Mouse (Mus musculus): Measurements from ENCODE around the gene Myo1e. TPM values are rescaled to one million over a fixed set of nuclear protein-coding genes. Genes with fewer than 3 reads are reported as not detected.

The Myo1e gene
- total and polyA plus RNA-seq, 2 experiments from 2014 or later: 3.0 to 5.9 TPM

DNA sequence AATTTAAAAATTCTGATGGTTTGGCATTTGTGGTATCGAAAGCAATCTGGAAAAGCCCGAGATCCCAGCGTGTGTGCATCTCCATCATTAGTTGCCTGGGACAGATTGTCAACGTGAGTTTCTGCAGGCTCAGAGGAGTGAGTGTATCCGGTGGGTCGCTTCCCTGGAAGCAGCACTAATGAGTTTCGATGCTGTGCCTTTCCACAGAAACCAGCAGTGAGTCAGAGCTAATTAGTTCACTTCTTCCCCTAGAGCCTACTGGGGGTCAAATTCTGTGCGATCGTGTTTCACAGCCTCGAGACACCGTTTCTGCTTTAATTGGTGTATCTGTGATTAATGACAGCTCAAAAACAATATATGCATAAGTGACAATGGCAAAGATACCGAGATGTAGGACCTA lies 25.4 kb upstream of the Myo1e start:
- H3K9ac ChIP-seq (replicated peaks; ENCODE audit: low read length, poor library complexity, severe bottlenecking): no peak overlapping the region
- H3K36me3 ChIP-seq (ENCODE audit: insufficient read depth, low read length): no peaks in the 10 kb centered on the region
- 41% methylated on average over 12 of the region's 12 CpGs for WGBS
- H3K4me1 ChIP-seq (ENCODE audit: insufficient read depth, low read length): no peaks in the 10 kb centered on the region
- peak; percentile 49; the same call in 1 of the 2 replicates for ATAC-seq (ENCODE audit: low FRiP score)
- no peak for TF ChIP-seq CTCF (IDR thresholded peaks at IDR 0.05)
- no peak overlapping the region for H3K27ac ChIP-seq (ENCODE audit: low read depth, low read length)
- no peak overlapping the region for H3K4me3 ChIP-seq (ENCODE audit: low read depth, low read length)
- peak; percentile 54 for DNase-seq (ENCODE audit: low spot score)
- H3K9me3 ChIP-seq (ENCODE audit: low read length): no peaks in the 10 kb centered on the region
- no peaks in the 10 kb centered on the region for H3K27me3 ChIP-seq (ENCODE audit: insufficient read depth, low read length)
- no peak overlapping the region for H3K4me2 ChIP-seq (ENCODE audit: low read depth, low read length, poor library complexity, severe bottlenecking)

DNA sequence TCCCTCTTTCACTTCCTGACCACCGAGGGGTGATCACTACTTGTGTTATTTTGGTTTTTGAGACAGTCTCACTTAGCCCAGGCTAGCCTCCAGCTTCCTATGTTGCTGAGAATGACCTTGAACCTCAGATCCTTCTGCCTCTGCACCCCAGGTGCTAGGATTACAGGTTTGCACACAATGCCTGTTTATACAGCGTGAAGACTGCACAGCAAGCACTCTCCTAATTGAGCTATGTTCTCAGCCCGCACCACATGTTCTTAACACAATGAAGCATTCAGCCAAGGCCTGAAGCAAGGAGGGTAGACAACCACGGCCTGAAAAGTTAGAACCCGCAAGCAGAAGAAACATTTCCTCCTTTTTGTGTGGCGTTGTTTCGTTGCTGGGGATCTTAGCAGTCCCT lies 24.5 kb upstream of the Myo1e start:
- H3K4me1 ChIP-seq (ENCODE audit: insufficient read depth, low read length): no peaks in the 10 kb centered on the region
- TF ChIP-seq CTCF (IDR thresholded peaks at IDR 0.05): no peak
- H3K36me3 ChIP-seq (ENCODE audit: insufficient read depth, low read length): no peaks in the 10 kb centered on the region
- WGBS: 44% methylated on average over 7 of the region's 7 CpGs
- H3K9ac ChIP-seq (replicated peaks; ENCODE audit: low read length, poor library complexity, severe bottlenecking): no peak overlapping the region
- H3K9me3 ChIP-seq (ENCODE audit: low read length): no peaks in the 10 kb centered on the region
- H3K4me3 ChIP-seq (ENCODE audit: low read depth, low read length): no peak overlapping the region
- peak; percentile 26 for DNase-seq (ENCODE audit: low spot score)
- ATAC-seq (ENCODE audit: low FRiP score): no peak
- H3K27ac ChIP-seq (ENCODE audit: low read depth, low read length): no peak overlapping the region
- no peak overlapping the region for H3K4me2 ChIP-seq (ENCODE audit: low read depth, low read length, poor library complexity, severe bottlenecking)
- H3K27me3 ChIP-seq (ENCODE audit: insufficient read depth, low read length): no peaks in the 10 kb centered on the region

DNA sequence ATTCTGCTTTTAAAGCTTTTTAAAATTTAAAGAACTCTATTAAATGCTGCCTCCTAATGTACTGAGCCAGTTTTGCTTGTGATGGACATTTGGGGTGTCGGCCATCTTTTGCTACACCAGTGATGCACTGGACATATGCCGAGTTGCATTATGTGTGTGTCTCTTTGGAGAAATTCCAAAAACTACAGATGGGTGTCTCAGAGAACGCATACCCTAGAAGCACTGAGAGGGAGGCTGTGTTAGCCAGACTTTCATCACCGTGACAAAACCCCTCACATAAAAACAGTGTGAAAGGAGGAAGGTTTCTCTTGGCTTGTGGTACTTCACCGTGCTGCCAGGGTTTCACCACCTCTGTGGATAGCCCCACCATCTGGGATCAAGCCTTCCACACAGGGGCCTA lies 14.8 kb upstream of the Myo1e start:
- 75% methylated on average over 5 of the region's 5 CpGs for WGBS
- ATAC-seq (ENCODE audit: low FRiP score) (no peak), DNase-seq (ENCODE audit: low spot score) (peak; percentile 58)
- no peak for TF ChIP-seq CTCF (IDR thresholded peaks at IDR 0.05)
- Histone ChIP-seq H3K27me3 (ENCODE audit: insufficient read depth, low read length) (no peaks in the 10 kb centered on the region), H3K9me3 (ENCODE audit: low read length) (no peaks in the 10 kb centered on the region), H3K4me1 (ENCODE audit: insufficient read depth, low read length) (no peaks in the 10 kb centered on the region; the same call in 1 of the 2 replicates), H3K36me3 (ENCODE audit: insufficient read depth, low read length) (no peaks in the 10 kb centered on the region), H3K4me2 (ENCODE audit: low read depth, low read length, poor library complexity, severe bottlenecking) (no peak overlapping the region), H3K9ac (replicated peaks; ENCODE audit: low read length, poor library complexity, severe bottlenecking) (no peak overlapping the region), H3K27ac (ENCODE audit: low read depth, low read length) (no peak overlapping the region), H3K4me3 (ENCODE audit: low read depth, low read length) (no peak overlapping the region)

DNA sequence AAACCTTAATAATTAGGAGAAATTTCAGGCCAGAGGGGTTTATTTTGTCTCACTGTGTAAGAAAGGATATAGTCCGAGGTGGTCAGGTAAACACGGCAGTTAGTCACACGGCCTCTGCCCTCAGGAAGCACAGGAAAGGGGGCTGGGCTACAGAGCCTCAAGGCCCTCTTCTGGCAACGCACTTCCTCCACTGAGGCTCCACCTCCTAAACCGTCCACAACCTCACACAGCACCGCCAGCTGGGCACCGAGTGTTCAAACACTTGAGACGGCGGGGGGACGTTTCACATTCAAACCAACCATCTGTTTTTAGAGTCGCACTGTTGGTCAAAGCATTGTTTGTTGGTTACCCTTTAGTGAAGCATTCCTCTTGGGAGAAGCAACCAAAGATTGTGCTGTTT lies 12.5 kb upstream of the Myo1e start:
- Histone ChIP-seq H3K36me3 (ENCODE audit: insufficient read depth, low read length) (no peaks in the 10 kb centered on the region), H3K9me3 (ENCODE audit: low read length) (no peaks in the 10 kb centered on the region), H3K4me1 (ENCODE audit: insufficient read depth, low read length) (no peaks in the 10 kb centered on the region; the same call in 1 of the 2 replicates), H3K9ac (replicated peaks; ENCODE audit: low read length, poor library complexity, severe bottlenecking) (no peak overlapping the region), H3K4me3 (ENCODE audit: low read depth, low read length) (no peak overlapping the region), H3K27me3 (ENCODE audit: insufficient read depth, low read length) (no peaks in the 10 kb centered on the region), H3K27ac (ENCODE audit: low read depth, low read length) (no peak overlapping the region), H3K4me2 (ENCODE audit: low read depth, low read length, poor library complexity, severe bottlenecking) (no peak overlapping the region)
- TF ChIP-seq CTCF (IDR thresholded peaks at IDR 0.05): no peak
- no peak for ATAC-seq (ENCODE audit: low FRiP score)
- WGBS: 84% methylated on average over 11 of the region's 11 CpGs
- DNase-seq (ENCODE audit: low spot score): no peak

DNA sequence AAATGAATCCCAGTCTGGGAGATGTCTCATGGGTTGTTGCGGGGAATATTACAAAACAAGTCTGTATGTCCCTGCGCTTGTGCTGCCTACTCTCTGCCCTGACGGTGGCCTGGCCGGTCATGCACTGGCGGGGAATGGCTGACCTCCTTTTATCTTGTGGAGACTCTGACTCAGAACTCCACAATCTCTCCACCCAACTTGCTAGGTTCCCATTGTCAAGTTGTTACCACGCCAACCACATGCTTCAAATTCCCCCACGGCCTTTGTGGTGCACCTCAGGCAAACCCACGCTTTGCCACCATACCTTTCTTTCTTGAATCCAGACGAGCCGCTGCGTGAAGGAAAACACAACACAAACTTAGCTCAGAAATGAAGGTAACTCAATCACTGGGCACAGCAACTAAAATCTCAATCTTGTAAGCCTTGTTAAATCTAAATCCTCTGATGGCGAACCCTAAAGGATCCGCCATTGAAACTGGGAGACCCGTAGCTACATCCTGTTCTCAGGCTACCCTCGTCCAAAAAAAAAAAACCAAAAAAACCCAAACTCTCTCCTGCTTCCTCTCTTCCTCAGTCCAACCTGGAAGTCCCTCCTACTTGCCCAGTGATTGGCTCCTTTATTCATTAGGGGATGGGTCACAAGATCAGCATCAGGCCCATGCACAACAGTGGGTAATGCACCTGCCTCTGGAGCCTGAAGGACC lies 10.0 kb upstream of the Myo1e start:
- no peak overlapping the region for H3K27ac ChIP-seq (ENCODE audit: low read depth, low read length)
- 82% methylated on average over 15 of the region's 15 CpGs for WGBS
- H3K4me1 ChIP-seq (ENCODE audit: insufficient read depth, low read length): no peaks in the 10 kb centered on the region; the same call in 1 of the 2 replicates
- H3K4me3 ChIP-seq (ENCODE audit: low read depth, low read length): no peak overlapping the region
- no peak for TF ChIP-seq CTCF (IDR thresholded peaks at IDR 0.05)
- no peaks in the 10 kb centered on the region for H3K9me3 ChIP-seq (ENCODE audit: low read length)
- H3K36me3 ChIP-seq (ENCODE audit: insufficient read depth, low read length): no peaks in the 10 kb centered on the region
- ATAC-seq (ENCODE audit: low FRiP score): no peak
- H3K27me3 ChIP-seq (ENCODE audit: insufficient read depth, low read length): no peaks in the 10 kb centered on the region
- DNase-seq (ENCODE audit: low spot score): no peak
- H3K9ac ChIP-seq (replicated peaks; ENCODE audit: low read length, poor library complexity, severe bottlenecking): no peak overlapping the region
- no peak overlapping the region for H3K4me2 ChIP-seq (ENCODE audit: low read depth, low read length, poor library complexity, severe bottlenecking)

DNA sequence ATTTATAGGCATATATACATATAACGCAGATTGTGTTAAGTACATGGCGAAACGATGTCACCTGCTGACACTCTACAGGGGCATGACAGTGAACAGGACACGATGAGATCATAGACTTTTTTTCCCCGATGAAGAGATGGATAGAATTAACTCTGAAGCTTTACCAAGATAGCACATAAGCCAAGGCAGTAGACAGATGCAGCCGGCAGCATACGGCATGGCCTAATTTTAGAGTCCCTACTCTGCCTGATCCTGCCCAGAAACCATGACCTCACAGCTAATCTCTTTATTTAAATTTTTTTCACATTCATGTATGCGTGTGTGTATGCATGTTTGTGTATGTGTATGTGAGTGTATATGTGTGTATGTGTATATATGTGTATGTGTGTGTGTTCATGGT lies 9.2 kb upstream of the Myo1e start:
- no peak for DNase-seq (ENCODE audit: low spot score)
- H3K36me3 ChIP-seq (ENCODE audit: insufficient read depth, low read length): no peaks in the 10 kb centered on the region
- H3K27ac ChIP-seq (ENCODE audit: low read depth, low read length): no peak overlapping the region
- H3K4me3 ChIP-seq (ENCODE audit: low read depth, low read length): no peak overlapping the region
- no peak for ATAC-seq (ENCODE audit: low FRiP score)
- WGBS: 89% methylated on average over 8 of the region's 8 CpGs
- H3K4me1 ChIP-seq (ENCODE audit: insufficient read depth, low read length): no peaks in the 10 kb centered on the region
- no peaks in the 10 kb centered on the region for H3K9me3 ChIP-seq (ENCODE audit: low read length)
- H3K4me2 ChIP-seq (ENCODE audit: low read depth, low read length, poor library complexity, severe bottlenecking): no peak overlapping the region
- H3K27me3 ChIP-seq (ENCODE audit: insufficient read depth, low read length): no peaks in the 10 kb centered on the region
- TF ChIP-seq CTCF (IDR thresholded peaks at IDR 0.05): no peak
- no peak overlapping the region for H3K9ac ChIP-seq (replicated peaks; ENCODE audit: low read length, poor library complexity, severe bottlenecking)
